Mouse (Mus musculus): Measurements from ENCODE around the gene Abcb1b. TPM values are rescaled to one million over a fixed set of nuclear protein-coding genes. Genes with fewer than 3 reads are reported as not detected.

Abcb1b gene
- polyA plus RNA-seq, 1 experiment from 2014 or later = 1.5 TPM

- Histone ChIP-seq H3K9ac (no peak overlapping the region), H3K27me3 (replicated peaks) (peaks cover 8% of the 10 kb centered on the region; the same call in 1 of the 2 replicates), H3K4me2 (no peak overlapping the region), H3K4me3 (no peak overlapping the region), H3K9me3 (replicated peaks) (no peaks in the 10 kb centered on the region), H3K4me1 (replicated peaks) (peaks cover 2% of the 10 kb centered on the region), H3K36me3 (no peaks in the 10 kb centered on the region), H3K27ac (ENCODE audit: poor library complexity, severe bottlenecking) (no peak overlapping the region)
- 69% methylated on average over 3 of the region's 3 CpGs for WGBS
- no peak for ATAC-seq (ENCODE audit: insufficient number of reproducible peaks, low FRiP score)
These were observed 100.3 kb downstream of the Abcb1b start for GRCm38 (mm10) chr5:8898246-8898645.

GRCm38 (mm10) chr5:8901001-8901400, 103.1 kb downstream of the Abcb1b start:
- 63% methylated on average over 1 of the region's 1 CpGs for WGBS
- Histone ChIP-seq H3K9ac (no peak overlapping the region), H3K9me3 (replicated peaks) (no peaks in the 10 kb centered on the region), H3K4me2 (no peak overlapping the region), H3K27me3 (replicated peaks) (no peaks in the 10 kb centered on the region), H3K27ac (ENCODE audit: poor library complexity, severe bottlenecking) (no peak overlapping the region), H3K4me1 (replicated peaks) (no peaks in the 10 kb centered on the region), H3K4me3 (no peak overlapping the region), H3K36me3 (no peaks in the 10 kb centered on the region)
- no peak for ATAC-seq (ENCODE audit: insufficient number of reproducible peaks, low FRiP score)

- H3K27ac ChIP-seq (ENCODE audit: poor library complexity, severe bottlenecking) = no peak overlapping the region
- no peaks in the 10 kb centered on the region for H3K27me3 ChIP-seq (replicated peaks)
- no peaks in the 10 kb centered on the region for H3K4me1 ChIP-seq (replicated peaks)
- no peak overlapping the region for H3K4me3 ChIP-seq
- no peaks in the 10 kb centered on the region for H3K36me3 ChIP-seq
- H3K9me3 ChIP-seq (replicated peaks) = no peaks in the 10 kb centered on the region
- H3K4me2 ChIP-seq = no peak overlapping the region
- no peak overlapping the region for H3K9ac ChIP-seq
- 70% methylated on average over 6 of the region's 6 CpGs for WGBS
- ATAC-seq (ENCODE audit: insufficient number of reproducible peaks, low FRiP score) = no peak
These were observed 104.3 kb downstream of the Abcb1b start for GRCm38 (mm10) chr5:8902141-8902817.

GRCm38 (mm10) chr5:8904539-8904938, 106.6 kb downstream of the Abcb1b start:
- Histone ChIP-seq H3K9ac (no peak overlapping the region), H3K36me3 (no peaks in the 10 kb centered on the region), H3K9me3 (replicated peaks) (no peaks in the 10 kb centered on the region), H3K4me2 (no peak overlapping the region), H3K4me1 (replicated peaks) (no peaks in the 10 kb centered on the region), H3K27ac (ENCODE audit: poor library complexity, severe bottlenecking) (no peak overlapping the region), H3K4me3 (no peak overlapping the region), H3K27me3 (replicated peaks) (no peaks in the 10 kb centered on the region)
- no peak for ATAC-seq (ENCODE audit: insufficient number of reproducible peaks, low FRiP score)
- WGBS = 88% methylated on average over 6 of the region's 6 CpGs

GRCm38 (mm10) chr5:8911567-8912198, 113.7 kb downstream of the Abcb1b start:
- 72% methylated on average over 8 of the region's 8 CpGs for WGBS
- Histone ChIP-seq H3K9ac (no peak overlapping the region), H3K9me3 (replicated peaks) (no peaks in the 10 kb centered on the region), H3K4me1 (replicated peaks) (no peaks in the 10 kb centered on the region), H3K4me3 (no peak overlapping the region), H3K4me2 (no peak overlapping the region), H3K27me3 (replicated peaks) (no peaks in the 10 kb centered on the region), H3K27ac (ENCODE audit: poor library complexity, severe bottlenecking) (no peak overlapping the region), H3K36me3 (no peaks in the 10 kb centered on the region)
- no peak for ATAC-seq (ENCODE audit: insufficient number of reproducible peaks, low FRiP score)

Other genes starting within 250 kb of the Abcb1b start
- gene Rundc3b, start 175.2 kb upstream of the Abcb1b start, polyA plus RNA-seq (2016; fragmentation: Nextera tagmentation; extraction: Ambion mirVana) = 1.4 and 1.7 TPM in 2 replicates
- gene Abcb1a, start 138.1 kb upstream of the Abcb1b start, polyA plus RNA-seq (2016; fragmentation: Nextera tagmentation; extraction: Ambion mirVana) = 0.10 and 0.23 TPM in 2 replicates
- gene Abcb4, start 95.6 kb downstream of the Abcb1b start, polyA plus RNA-seq (2016; fragmentation: Nextera tagmentation; extraction: Ambion mirVana) = 0.26 and 1.1 TPM in 2 replicates
- gene Crot, start 199.2 kb downstream of the Abcb1b start, polyA plus RNA-seq (2016; fragmentation: Nextera tagmentation; extraction: Ambion mirVana) = 36.7 and 37.5 TPM in 2 replicates